Mouse (Mus musculus) neural tube, embryonic 10.5 days (tissue): ENCODE results near the gene Syn2.

Experiments used
- DNase-seq: peaks from one replicate; pipeline ENCODE4 v3.0.0-alpha.2; 2017; ENCODE audit warnings: low spot score; ENCODE audit errors: extremely low spot score

Gene Syn2

DNA sequence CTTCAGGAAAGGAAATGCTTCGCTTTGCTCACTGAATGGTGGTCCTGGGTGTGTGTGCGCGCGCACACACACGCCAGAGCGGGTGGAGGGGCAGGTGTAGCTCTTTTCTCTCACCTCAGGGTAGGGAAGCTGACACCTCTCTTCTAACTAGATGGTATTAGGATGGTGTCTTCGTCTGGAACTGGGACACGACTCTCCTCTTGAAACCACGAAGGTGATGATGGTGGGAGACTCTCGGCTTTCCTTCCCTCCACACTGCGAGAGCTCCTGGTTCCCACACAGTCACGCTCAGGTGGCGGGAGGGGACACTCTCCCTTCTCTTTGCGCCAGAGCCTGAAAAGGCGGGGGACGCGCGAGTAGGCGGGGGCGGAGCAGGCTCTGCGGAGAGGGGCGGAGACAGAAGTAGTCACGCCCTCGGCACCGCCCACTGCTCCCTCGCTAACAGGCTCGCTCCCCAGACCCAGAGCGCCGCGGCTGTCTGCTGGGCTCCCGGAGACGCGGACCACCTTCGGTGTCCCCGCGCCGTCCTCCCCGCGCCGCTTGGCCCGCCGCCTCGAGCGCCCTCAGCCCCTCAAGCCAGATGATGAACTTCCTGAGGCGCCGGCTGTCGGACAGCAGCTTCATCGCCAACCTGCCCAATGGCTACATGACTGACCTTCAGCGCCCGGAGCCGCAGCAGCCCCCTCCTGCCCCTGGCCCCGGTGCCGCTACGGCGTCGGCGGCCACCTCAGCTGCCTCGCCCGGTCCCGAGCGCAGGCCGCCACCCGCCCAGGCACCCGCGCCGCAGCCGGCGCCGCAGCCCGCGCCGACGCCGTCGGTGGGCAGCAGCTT lies at the start of gene Syn2:
Gene Syn2, plus strand, starts transcription at position 402 of the 831 bp plus-strand sequence.
- DNase-seq = peak; percentile 86

DNA sequence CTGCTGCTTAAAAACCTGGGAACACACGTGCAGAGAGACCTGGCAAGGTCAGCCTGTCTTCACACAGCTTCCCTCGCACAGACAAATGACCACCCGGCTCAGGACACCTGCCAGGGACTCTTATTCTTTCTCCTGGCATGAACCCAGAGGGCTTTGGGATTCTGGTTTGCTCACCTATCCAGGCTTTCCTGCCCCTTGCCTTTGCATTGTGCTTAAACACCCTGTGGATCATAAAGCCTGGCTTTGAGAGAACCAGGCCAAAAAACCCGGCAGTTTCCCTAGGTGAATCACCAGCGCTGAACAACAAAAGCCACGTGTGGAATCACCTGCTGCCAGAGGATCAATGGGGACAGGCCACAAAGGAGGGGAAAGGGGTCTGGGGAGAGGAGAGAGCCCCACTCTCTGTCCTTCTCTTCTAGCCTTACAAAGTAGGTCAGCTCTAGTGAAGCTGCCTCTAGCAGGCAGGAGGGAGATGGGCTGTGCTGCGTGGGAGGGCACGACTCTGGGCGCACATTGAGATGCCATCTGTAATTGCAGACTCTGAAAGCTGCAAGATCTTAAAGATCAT lies 49.3 kb upstream of the Syn2 start:
- no peak for DNase-seq

DNA sequence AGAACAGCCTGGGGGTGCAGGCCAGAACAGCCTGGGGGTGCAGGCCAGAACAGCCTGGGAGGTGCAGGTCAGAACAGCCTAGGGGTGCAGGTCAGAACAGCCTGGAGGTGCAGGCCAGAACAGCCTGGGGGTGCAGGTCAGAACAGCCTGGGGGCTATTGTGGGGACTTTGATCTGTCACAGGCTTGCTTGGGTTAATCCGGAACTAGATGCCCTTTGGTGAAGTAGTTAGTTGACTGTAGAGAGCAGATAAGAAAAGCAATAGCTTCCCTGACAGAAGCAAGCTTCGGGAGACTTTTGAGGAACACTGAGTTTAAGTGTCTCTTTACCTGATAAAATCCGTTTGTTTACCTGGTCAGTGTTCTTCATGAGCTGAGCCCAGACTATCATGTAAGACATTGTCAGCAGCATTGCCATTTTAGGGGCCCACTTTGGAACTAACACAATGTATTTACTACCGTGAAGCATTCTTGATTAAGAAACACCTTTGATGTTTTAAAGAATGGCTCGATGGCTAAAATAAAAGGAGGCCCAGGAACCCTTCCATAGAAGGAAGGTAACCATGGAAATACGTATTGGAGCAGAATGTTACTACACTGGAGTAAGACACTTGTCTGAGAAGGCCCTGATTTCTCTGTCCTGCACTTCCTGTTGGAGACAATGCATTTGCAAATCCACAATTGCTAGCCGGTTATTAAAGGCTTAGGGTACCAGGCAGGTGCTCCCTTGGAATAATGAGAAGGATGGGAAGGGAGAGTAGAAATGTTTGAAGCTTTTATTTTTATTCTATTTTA lies 46.2 kb upstream of the Syn2 start:
- DNase-seq = no peak

DNA sequence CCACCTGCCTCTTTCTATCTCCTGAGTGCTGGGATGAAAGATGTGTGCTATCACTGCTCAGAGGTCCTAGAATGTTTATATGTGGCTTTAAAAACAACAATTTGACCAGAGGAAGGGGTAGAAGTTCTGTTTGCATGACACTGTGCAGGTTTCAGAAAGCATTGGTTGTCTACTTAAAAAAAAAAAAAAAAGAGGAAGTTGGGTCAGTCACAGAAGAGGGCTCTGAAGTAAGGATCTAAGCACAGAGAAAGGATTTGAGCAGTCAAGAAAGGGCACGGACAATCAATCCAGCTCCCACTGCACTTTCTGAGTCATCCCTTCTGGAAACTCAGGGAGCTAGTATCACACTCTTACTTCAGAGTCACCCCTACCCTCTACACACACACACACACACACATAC lies 43.0 kb upstream of the Syn2 start:
- no peak for DNase-seq

DNA sequence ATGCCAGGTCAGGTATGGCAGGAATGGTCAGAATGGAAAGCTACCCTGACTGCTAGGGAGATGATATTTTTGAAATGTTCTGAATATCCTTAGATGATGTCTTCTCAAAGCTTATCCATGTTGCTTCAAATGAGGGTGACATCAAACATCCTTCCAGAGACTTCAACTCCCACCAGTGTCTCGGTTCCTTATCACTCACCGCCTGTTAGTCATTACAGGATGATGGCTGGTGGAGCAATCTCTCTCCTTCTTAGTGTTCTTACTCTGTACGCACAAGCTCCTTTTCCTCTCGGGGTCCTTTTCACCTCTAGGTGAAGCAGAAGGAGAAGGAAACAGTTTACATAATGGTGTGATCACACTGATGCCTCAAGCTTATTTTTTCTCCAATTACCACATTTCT lies 32.2 kb upstream of the Syn2 start:
- no peak for DNase-seq

DNA sequence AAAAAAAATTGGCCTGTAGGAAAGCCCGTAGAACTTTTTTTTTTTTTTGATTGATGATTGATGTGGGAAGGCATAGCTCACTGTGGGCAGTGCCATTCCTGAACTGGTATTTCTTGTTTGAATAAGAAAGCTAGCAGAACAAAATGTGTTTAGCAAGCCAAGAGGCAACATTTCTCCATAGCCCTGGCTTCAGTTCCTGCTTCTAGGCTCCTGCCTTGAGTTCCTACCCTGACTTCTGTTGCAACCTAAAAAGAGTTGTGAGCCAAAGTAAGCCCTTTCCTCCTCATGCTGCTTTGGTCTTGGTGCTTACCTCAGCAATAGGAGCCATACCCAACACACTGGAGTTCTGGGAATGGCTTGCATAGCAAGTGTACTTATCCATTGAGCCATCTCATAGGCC lies 23.3 kb upstream of the Syn2 start:
- DNase-seq = no peak

DNA sequence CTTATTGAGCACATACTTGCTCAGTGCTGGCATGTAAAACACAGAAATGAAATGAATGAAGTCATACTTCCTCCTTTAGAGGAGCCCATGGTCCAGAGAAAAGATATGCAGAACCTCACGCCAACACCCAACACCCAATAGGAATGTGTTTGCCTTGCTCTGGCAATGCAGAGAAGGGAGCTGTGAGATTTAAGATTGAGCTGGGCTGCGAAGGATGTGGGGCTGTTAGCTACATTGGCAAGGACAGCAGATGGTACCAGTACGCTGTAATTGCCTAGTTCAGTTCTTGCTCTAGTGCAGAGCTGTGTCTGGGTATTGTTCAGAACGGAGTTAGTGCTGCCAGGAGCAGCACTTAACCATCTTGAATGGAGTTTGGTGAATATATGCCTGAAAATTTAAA lies 12.5 kb upstream of the Syn2 start:
- no peak for DNase-seq

DNA sequence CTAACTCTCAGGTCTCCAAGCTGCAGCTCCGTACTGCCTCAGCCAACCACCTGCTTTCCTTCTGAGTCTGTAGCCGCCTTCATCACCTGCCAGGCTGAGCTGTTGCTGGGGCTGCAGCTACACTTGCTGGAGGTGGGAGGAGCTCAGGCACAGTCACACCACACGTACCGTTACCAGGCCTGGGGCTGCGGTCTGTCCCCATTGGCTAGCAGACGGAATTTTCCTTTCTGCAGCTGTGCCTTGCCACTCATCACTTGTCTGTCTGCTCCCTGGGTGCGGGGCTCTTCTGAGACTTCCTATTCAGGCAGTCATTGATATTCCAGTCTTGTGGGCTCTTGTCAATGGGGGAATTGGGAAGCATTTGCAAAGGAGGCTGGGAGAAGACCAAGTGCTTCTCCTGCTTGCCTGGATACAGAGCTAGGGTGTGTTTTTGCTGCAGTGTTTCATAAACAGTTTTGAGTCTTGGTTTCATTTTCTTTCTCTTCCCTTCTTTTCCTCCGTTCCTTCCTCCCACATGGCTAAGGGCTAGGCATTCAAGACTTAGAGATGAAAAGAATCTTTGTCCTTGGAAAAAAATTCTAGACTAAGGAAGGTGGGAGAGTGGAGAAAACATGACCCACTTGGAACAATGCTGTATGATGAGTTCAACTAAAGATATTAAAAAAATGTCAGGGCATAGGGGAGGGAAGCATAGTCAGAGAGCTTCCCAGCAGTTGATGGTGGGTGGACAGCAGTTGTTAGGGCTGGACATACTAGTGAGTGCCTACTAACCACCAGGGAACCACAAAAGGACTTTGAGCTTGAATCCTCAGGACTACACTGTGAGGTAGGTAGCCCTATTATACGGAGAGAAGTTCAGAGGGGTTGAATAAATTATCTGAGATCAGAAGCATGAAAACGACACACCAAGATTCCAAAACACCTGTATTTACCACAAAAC lies 11.2 kb upstream of the Syn2 start:
- DNase-seq = peak; percentile 52

DNA sequence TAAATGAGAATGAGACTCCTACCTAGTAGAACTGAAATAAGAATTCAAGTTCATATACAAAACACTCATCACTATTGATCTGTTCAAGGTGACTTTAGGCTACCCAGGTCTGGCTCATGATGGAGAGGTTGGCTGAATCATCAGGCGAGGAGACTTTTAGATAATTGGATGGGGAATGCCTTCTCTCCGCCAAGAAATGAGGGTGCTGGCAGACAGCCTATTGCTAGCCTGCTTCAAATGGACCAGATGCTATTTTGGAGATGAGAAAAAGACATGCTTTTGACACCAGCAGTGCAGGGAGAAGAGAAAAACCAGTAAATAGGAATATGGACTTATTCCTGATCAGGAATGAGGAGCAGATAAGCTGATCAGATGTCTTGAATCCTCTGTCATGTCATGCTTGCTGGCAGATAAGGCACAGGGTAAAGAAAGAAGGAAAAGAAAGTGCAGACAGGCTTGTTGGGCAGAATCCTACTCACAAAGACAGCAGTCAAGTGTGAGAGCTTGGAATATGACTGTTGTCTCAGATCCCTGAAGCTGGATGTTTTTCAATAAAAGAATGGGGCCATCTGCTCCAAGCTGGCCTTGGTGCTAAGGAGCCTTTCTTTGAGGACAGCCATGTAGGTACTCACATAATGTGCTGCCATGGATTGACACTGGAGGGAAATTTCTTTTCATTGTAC lies 9.9 kb upstream of the Syn2 start:
- no peak for DNase-seq

DNA sequence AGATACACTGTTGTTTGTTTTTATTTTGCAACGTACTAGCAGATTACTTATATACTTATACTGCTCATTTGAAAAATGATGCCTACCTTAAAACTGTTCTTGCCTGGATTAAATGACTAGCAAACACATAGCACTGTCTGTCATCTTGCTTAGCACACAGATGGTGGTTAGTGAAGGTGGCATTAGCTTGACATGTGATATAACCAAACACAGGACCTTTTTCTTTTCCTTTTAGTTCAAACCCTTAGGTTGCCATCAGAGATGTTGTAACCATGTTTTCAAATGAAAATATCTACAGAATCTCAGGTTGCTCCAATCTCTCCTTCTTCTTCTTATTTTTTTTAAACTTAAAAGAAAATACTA lies 9.4 kb upstream of the Syn2 start:
- DNase-seq = no peak

DNA sequence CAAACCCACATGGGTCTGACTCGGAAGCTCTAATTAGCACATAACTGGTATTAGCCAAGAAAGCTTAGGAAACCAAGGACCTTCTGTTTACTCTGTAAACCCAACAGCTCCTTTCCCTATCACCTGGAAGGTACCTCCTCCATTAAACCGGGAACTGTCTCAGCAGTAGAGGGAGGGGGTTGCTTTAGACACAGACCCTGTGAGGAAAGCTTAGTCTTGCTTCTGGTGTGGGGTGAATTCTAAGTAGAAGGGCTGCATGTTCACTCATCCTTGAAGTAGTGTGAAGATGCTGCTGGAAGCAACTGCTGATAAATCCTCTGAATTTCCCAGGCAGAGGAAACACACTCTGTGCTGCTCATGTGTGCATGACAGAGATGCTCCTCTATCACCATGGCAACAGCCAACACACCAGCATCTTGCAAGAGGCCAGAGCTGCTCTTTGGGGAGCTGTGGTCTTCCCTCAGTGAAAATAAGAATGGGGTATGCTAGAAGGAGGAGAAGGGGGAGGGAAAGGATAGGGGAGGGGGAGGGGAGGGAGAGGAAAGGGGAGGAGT lies 8.4 kb upstream of the Syn2 start:
- peak; percentile 30 for DNase-seq

DNA sequence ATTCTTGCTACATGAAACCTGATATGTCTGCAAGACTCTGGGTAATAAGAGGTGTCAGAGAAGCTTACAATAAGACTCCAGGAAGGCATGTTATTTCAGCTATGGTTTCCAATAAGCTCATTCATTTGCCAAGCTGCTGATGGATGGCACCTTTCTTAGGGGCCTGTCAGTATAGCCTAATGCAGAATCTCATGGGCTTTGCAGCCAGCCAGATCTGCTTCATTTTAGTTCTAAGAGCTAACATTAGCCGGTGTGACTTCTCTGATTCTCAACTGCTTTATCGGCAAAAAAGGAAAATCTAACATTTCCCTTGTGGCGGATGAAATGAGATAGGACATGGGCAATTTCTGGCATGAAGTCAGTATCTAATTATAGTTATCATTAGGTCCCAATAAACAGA lies 7.9 kb upstream of the Syn2 start:
- no peak for DNase-seq

DNA sequence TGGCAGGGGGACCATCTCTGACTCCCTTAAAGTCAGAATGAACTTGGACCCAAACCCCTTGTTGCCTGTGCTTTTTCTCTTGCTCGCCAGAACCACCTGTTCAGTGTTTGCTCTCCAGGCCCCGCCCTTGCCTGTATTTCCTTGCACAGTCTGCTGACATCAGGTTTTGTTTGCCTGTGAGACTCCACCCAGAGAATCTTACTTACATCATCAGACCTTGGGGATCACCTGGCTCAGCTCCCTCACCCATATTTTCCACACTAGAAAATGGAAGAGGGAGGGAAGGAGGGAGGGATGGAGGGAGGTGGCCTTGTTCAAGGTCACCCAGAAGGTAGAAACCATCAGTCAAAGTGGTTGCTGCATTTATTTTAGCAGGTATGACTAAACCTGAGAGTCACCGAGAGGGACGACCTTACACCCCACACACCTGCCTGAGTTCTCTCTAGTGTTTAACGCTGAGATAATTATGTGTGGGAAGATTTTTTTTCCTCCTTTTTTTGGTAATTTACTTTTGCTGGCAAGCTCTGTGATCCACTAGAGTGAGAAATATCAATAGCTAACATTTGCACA lies 7.4 kb upstream of the Syn2 start:
- no peak for DNase-seq

DNA sequence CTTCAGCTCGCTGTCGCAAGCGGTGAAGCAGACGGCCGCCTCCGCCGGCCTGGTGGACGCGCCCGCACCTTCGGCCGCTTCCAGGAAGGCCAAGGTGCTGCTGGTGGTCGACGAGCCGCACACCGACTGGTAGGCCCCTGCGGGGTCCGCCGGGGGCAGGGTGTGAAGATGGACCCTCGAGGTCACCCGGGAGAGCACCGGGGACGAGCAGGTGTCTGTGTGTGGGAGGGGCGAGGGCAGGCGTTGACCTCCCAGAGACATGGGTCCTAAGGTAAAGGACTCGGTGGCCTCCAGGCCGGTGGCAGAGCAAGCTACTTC lies 589 bp downstream of the Syn2 start:
- no peak for DNase-seq

DNA sequence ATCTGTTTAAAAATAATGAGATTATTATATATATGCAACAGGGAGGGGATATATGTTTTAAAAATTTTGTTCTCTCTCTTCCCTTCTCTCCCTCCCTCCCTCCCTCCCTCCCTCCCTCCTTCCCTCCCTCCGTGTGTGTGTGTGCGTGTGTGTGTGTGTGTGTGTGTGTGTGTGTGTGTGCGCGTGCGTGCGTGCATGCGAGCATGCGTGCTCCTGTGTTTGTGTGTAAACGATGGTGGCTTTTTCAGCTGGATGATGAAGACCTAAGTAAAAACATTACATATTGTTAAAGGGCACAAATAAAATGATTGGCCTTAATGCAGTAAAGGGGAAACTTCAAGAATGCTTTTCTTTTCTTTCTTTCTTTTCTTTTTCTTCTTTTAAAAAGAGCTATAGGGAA lies 1.5 kb downstream of the Syn2 start:
- DNase-seq = no peak

DNA sequence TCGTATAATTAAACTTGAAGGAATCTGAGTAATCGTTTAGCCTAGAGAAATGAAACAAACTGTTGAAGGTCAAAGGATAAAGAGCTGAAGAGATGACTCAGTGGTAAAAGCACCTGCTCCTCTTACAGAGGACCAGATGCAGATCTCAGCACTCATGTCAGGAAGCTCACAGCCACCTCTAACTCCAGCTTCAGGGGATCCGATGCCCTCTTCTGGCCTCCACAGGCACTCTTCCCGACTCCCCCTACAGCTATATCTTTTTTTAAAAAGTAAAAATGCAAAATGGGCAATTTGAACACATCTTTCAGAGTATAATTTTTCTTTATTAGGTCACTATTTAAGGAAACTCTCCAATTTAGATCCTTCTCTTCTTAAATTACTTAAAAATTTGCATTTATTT lies 6.7 kb downstream of the Syn2 start:
- DNase-seq = no peak

DNA sequence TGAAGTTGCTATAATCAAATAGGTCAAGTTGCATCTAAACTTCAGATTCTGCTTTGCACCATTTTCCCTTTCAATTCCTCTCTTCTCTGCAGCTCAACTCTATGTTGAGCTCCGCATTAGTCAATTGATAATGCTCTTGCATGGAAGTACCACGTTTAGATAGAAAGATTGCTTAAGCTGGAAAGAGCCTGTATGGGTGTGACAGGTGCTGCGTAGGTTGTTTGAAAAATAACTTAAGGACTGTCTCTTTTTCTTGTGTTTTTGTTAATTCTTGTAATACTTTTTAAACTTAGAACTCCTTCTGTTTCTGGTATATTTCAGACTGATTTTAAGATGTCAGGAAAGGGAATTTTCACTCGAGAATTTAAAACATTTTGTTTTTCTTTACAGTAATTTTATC lies 26.5 kb downstream of the Syn2 start:
- no peak for DNase-seq

DNA sequence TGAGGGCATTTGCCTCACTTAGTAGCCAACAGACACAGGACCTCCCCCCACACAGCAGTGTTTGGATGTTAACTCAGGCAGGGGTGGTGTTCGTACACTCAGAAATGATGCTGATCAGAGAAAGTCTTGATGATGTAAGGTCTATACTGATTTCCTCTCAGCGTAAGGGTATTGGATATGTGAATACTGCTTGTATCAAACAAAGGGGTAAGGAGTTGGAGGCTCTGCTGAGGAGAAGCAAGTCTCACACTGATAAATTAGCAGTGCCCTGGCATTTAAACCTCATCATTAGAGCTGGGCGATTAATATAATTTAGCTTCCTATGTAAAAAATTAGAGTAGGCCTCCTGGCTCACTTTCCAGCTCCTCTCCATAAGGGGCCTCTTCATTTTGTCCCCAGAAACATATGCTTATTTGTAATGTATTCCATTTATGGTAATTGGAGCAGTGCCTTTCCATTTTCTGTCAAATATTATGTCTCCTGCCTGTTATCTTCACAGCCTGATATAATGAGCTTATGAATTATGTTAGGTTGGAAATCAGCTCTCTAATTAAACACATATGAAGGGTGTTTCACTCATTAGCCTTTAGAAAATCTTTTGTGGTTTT lies 31.3 kb downstream of the Syn2 start:
- DNase-seq = no peak

DNA sequence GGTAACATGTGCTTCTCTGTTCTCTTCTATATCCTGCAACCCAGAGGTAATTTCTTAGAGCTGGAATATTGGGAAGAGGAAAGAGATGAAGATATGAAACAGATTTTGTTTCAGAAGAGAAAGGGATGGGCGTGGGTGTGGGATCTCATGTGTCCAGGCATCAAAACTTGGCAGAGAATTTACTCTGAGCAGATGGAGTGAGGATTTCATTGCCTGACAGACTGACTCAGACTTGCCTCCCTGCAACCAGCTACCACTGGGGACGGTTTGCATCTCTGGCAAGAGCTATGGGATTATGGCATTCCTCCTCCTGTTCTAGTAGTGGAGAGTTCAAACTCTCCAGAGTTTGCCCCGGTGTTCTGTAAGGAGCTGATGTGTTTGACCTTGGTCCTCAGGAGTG lies 34.2 kb downstream of the Syn2 start:
- DNase-seq = no peak

DNA sequence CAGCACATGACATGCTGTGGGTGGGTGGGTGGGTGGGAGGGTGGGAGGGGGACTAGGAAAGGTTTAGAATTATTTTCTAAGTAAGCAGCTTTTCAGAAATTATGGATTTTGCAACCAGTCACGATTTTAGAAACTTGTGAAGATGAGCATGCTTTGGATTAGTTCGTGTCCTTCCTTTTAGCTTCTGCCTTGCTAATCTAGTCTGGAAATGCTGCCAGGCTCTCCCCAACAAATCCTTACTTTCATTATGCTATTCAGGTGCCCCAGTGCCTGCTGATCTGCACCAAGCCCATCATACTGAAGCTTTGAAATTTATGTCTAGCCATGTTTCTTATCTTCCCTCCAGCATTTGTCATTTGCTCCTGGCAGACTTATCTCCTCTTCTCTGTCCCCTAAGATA lies 34.8 kb downstream of the Syn2 start:
- no peak for DNase-seq
